Comparison of ENCODE assay signal across 8 mouse cellular contexts in genomic region chr12:55466088-55466701, GRCm38 (mm10). TPM values are rescaled to one million over a fixed set of nuclear protein-coding genes. Genes with fewer than 3 reads are reported as not detected.
DNase-seq lines count a peak whose midpoint lies in the region; ATAC-seq and TF ChIP-seq lines count a peak whose summit lies in the region.

No protein-coding gene starts in this region.

- peak overlapping the region; percentile 96; the same call in 1 of the 2 replicates for H3K27ac ChIP-seq in layer of hippocampus, adult 2 months
- H3K27ac ChIP-seq in hindbrain, embryonic 13.5 days, result 0 out of 2 replicates have a peak overlapping the region, but pooled peaks have one; percentile 32
- 0 out of 2 replicates have a peak overlapping the region, but pooled peaks have one; percentile 16 for H3K27ac ChIP-seq in olfactory bulb, adult 2 months (ENCODE audit: insufficient read depth, low read depth, low read length)

- H3K4me1 ChIP-seq in hindbrain, embryonic 13.5 days (replicated peaks), result peaks cover 42% of the 10 kb centered on the region
- peaks cover 36% of the 10 kb centered on the region for H3K4me1 ChIP-seq in olfactory bulb, adult 2 months (ENCODE audit: control insufficient read depth, insufficient read depth, low read length)

- no peak for TF ChIP-seq CTCF in layer of hippocampus, adult 2 months (conservative IDR thresholded peaks at IDR 0.05)
- no peak for TF ChIP-seq CTCF in olfactory bulb, adult 2 months (IDR thresholded peaks at IDR 0.05; ENCODE audit: insufficient read depth, low read depth, low read length)

- no peaks in the 10 kb centered on the region for H3K9me3 ChIP-seq in hindbrain, embryonic 13.5 days

- TF ChIP-seq POLR2A in olfactory bulb, adult 2 months (IDR thresholded peaks at IDR 0.05; ENCODE audit: insufficient read depth, low read depth, low read length), result no peak

- H3K9ac ChIP-seq in hindbrain, embryonic 13.5 days, result no peak overlapping the region

- no peaks in the 10 kb centered on the region for H3K27me3 ChIP-seq in hindbrain, embryonic 13.5 days

- no peak overlapping the region for H3K4me2 ChIP-seq in hindbrain, embryonic 13.5 days

- DNase-seq in layer of hippocampus, adult 2 months (ENCODE audit: low spot score in 2 of 2), result peak in 1 of 2 experiments; percentile 15
- DNase-seq in layer of hippocampus, adult 11-12 months (ENCODE audit: low spot score), result no peak
- DNase-seq in MN1 (ENCODE audit: low spot score), result peak; percentile 71
- peak; percentile 80 for DNase-seq in brain, adult 2 months (ENCODE audit: low read depth, low spot score)
- DNase-seq in spleen, postnatal 10 days (ENCODE audit: low spot score in 2 of 2), result no peak
- DNase-seq in frontal cortex, postnatal 36 days (ENCODE audit: low spot score in 2 of 2), result no peak

- WGBS in hindbrain, embryonic 13.5 days, result 46% methylated on average over 7 of the region's 7 CpGs
- WGBS in olfactory bulb, adult 2 months, result 35% methylated on average over 7 of the region's 7 CpGs

- H3K4me3 ChIP-seq in layer of hippocampus, adult 2 months, result no peak overlapping the region
- no peak overlapping the region for H3K4me3 ChIP-seq in hindbrain, embryonic 13.5 days
- H3K4me3 ChIP-seq in olfactory bulb, adult 2 months (ENCODE audit: insufficient read depth, low read depth, low read length), result no peak overlapping the region

- H3K36me3 ChIP-seq in hindbrain, embryonic 13.5 days, result no peaks in the 10 kb centered on the region

- peak; percentile 30; the same call in 1 of the 2 replicates for ATAC-seq in hindbrain, embryonic 13.5 days (ENCODE audit: low FRiP score)

RNA-seq across cellular contexts. Expression of gene Nfkbia, which starts 26.3 kb away (rescaled TPM):
- total RNA-seq in layer of hippocampus, adult 2 months (2021), result 10 to 100 TPM; 28.1 to 42.5 TPM
- 55.3 and 60.7 TPM in 2 replicates for polyA plus RNA-seq in hindbrain, embryonic 13.5 days (2015; fragmentation: Nextera tagmentation; extraction: Ambion mirVana)
- not detected in 2 replicates for polyA plus RNA-seq in olfactory bulb, adult 2 months (2012; ENCODE audit: insufficient read depth, insufficient read length, low replicate concordance, missing spikeins)

Comparison
In these comparisons a context has a peak if more than half of its experiments do, and no peak if none do; other contexts are left out.
1. DNase-seq: peak in MN1 (single experiment) and brain, adult 2 months (single experiment); none in layer of hippocampus, adult 11-12 months (single experiment), spleen, postnatal 10 days (0 of 2) and frontal cortex, postnatal 36 days (0 of 2).
2. H3K27ac ChIP-seq: peak in every context shown above with its lines; median percentile 96 in layer of hippocampus, adult 2 months; 32 in hindbrain, embryonic 13.5 days; 16 in olfactory bulb, adult 2 months.